Mouse (Mus musculus) ovary, postnatal 36 days (tissue): ENCODE results near the gene Tssk2.

ENCODE experiments used
- DNase-seq: peaks from one replicate; pipeline ENCODE4 v3.0.0; 2022; ENCODE audit warnings: low spot score, mixed read lengths

Tssk2 gene

GRCm38 (mm10) chr16:17911052-17911595, 12.7 kb downstream of the Tssk2 start, which contains the start of gene Ess2:
Ess2 (minus strand) TSS chr16:17911348.
- peak; percentile 86 for DNase-seq

- DNase-seq = peak; percentile 42
These were observed 16.1 kb downstream of the Tssk2 start, which contains the start of gene Gsc2 for GRCm38 (mm10) chr16:17914307-17915249. Gsc2 (minus strand) TSS chr16:17915059.

GRCm38 (mm10) chr16:17920586-17920985, 22.1 kb downstream of the Tssk2 start:
- no peak for DNase-seq

- DNase-seq = peak; percentile 93
These were observed 23.1 kb downstream of the Tssk2 start for GRCm38 (mm10) chr16:17921325-17922162.

DNA sequence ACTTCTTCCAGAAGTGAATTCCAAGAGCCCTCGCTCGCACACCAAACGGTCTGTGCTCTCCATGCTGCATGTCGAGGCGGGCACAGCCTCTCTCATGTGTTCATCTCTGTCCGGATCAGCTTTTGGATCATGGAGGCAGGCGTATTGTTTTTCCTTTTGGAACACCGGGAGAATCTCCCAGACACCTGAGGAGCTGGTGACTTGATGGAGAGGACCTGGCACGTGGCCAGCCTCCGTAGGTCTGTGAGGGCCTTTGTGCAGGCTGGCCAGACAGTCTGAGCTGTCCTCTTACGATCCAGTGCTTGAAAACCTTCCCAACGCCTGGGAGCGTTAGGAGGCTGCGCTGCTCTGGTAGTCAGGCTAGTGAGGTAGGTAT, 23.7 kb downstream of the Tssk2 start:
- no peak for DNase-seq

DNA sequence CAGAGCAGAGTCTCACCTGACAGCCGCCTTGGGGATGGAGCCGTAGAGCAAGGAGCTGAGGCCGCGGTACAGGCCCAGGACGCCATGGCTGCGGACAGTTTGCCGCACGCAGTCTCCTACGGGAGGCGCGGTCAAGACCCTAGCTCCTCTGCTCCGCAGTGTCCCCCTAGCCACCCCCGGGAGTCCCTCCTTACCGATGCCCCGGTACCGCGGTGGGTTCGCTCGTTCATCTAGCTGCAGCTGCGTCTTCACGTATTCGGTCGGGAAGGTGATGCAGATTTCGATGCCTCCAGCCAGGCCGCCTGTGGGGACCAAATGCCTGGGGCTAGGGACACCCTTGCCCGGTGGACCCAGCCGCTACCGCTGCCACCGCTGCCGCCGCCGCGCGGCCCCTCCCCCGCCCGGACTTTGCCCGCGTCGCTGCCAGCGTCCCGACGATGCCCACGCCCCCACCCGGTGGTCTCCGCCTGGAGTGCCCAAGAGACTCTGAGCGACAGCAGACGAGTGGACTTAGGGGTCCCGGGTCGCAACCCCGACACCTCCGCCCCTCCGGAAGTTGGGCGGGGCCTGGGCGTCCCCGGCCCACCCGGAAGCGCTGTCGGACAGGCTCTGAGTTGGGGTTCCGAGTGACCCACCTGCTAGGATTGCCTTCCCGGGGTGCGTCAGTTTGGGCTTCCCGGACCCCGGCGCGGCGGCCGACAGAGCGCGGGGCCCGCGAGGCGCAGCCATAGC, 29.1 kb downstream of the Tssk2 start:
- no peak for DNase-seq

- DNase-seq = peak; percentile 87
These were observed 29.7 kb downstream of the Tssk2 start, which contains the start of gene Slc25a1 for GRCm38 (mm10) chr16:17928087-17928580. Slc25a1 (minus strand) TSS chr16:17928219.

GRCm38 (mm10) chr16:17928627-17929104, 30.2 kb downstream of the Tssk2 start:
- DNase-seq = peak; percentile 79

GRCm38 (mm10) chr16:17929211-17929610, 30.8 kb downstream of the Tssk2 start:
- DNase-seq = no peak

GRCm38 (mm10) chr16:17929631-17930030, 31.2 kb downstream of the Tssk2 start:
- no peak for DNase-seq

DNA sequence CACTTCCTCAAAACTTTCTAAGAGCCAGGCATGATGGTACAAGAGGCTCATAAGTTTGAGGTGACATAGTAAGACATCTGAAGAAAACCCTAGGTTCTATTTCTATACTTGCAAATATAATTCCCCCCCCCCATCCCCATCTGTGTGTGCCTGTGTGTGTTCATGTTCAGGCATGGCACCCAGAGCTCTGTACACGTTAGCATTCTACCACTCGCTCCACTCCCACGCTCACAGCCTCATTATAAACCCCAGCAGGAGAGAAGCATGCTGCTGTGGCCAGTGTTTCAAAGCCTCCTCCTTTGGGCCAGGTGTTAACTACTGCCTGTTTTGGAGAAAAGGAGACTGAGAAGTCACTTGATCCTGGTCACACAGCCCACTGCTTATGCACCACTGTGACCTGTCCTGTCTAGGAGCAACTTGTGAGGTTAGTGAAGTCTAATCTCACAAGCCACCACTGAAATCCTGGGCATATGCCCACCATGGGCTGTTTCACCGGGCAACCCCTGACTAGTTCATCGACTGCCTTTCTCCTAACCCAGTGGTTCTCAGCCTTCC, 33.5 kb downstream of the Tssk2 start:
- DNase-seq = no peak

- no peak for DNase-seq
These were observed 35.4 kb downstream of the Tssk2 start for GRCm38 (mm10) chr16:17933594-17934444.

GRCm38 (mm10) chr16:17934445-17934910, 36.0 kb downstream of the Tssk2 start:
- DNase-seq = no peak

DNA sequence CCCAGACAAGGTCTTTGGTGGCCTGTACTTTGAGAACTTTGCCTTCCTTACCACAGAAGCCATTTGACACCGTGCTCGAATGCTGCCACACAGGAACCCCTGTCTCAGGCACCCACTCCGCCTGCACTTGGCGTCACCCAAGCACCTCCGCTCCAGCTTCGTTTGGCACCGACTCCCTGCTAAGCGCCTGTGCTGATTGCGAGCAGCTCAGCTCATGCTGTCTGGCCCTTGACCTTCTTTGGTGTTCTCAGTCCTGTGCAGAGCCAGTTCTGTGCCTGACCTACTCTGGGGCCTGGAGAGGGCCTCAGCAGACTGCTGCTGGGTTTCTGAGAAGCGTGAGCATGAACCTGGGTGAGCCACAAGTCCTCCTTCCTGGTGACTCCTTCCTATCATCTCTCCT, 38.3 kb downstream of the Tssk2 start:
- DNase-seq = no peak

DNA sequence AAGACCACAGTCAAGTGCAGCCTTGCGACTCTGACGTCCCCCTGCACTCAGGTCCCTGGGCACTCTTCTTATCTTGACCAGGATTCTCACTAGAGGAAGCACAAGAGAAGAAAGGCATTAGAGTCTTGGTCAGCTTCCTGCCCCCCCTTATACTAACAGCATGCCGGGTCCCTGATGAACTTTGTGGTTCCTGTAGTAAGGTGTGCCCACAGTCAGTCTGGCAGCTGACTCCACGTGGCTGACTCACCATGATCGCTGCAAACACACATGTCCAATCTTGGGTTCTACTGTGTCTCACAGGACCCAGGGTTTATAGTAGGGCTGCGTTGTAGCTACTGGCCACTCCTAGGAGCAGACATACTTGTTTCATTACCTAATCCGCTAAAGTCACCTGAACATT, 39.8 kb downstream of the Tssk2 start:
- DNase-seq = no peak

DNA sequence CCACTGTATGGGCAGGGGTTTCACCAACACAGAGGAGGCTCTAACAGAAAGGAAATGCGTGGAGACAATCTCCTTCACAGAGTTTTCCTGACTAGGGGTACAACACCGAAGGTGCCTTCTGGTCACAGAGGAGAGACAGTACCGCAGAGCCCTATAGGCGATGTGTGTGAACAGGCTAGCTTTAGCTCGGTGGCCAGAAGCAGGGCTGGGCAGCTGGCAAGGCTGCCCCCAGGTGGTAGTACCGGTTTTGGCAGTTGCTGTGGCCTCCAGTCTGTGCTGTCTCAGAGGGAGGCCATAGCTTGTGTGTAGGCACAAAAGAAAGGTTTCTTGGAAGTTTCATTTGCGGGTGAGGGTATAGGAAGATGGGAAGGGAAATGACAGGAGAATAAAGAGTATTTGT, 40.4 kb downstream of the Tssk2 start:
- peak; percentile 77 for DNase-seq

DNA sequence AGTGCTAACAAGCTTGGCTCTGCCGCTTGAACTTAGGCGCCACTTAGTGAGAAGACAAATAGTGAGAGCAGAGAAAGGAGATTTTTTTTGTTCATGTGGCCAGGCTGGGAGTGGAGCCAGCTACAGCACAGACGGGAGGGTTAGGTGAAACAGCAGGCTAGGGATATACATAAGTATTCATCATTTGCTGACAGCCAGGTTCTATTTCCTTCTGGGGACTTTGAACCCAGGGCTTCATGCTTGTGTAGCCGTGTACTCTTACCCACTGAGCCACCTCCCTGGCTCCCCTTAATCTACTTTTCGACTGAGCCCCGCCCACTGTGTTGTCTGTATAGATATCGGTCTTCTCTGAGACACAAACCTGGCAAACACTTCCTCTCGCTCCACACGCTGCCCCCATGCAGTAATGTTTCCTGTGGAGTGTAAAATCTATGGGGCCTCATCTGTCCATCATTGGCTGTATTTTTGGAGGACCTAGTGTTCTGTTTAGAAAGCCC, 40.9 kb downstream of the Tssk2 start:
- DNase-seq = no peak

- no peak for DNase-seq
These were observed 45.0 kb downstream of the Tssk2 start for GRCm38 (mm10) chr16:17943466-17943865.

DNA sequence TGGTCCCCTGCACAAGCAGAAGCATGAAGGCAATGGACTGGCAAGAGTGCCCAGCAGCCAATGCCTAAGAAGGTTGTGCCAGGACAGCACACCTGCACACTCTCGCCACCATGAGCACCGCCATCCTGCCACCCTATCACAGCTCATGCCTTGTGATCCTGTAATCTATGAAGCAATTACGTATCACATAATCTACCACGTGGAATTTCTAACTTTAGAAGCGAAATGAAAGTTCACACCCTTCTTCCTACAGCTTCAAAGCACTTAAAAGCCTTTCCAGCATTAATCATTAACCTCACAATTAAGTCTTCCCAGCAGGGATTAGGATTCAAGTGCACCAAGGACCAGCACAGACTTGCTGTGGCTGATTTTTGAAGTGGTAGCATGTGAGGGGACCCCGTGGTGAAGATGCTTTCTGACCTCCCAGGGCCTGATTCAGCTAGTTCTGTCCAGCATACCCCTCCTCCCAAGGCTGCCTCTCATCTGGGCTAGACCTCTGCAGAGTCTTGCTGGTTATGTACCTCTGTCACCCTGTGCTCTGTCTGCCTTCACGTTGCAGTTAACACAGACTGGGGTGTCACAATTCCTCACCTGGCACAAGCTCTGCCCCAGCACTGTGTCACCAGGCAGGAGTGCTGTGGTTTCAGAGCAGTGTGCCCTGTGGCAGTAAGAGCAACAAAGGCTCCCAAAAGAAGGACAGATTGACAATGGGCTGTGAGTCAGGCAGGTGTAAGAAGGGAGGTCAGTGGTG, 46.8 kb downstream of the Tssk2 start:
- no peak for DNase-seq
